9 mouse cellular contexts compared by ENCODE assay signal in genomic region chr11:76482697-76483096, GRCm38 (mm10).
A peak's percentile ranks its signal among the peaks of the same experiment; 100 is the strongest.
DNase-seq lines count a peak whose midpoint lies in the region; ATAC-seq and TF ChIP-seq lines count a peak whose summit lies in the region.
"Had no signal": no experiment of that assay in that cellular context is flagged by ENCODE, and none has a peak within 500 bp of the region (broad histone marks: within the 10 kb centered on the region; RNA-seq: fewer than 3 reads in every experiment).

No protein-coding gene starts in this region.

- peak overlapping the region; percentile 28; the same call in 1 of the 2 replicates for H3K9ac ChIP-seq in kidney, embryonic 14.5 days (ENCODE audit: low read depth, low read length)
- H3K9ac ChIP-seq in ES-E14 (ENCODE audit: insufficient read depth, low read depth, low read length, poor library complexity, severe bottlenecking): no peak overlapping the region
- H3K9ac ChIP-seq in liver, embryonic 12.5 days: no peak overlapping the region

- 64% methylated on average over 5 of the region's 5 CpGs for WGBS in kidney, embryonic 14.5 days
- WGBS in liver, embryonic 12.5 days (ENCODE audit: insufficient replicate concordance): 23% methylated on average over 5 of the region's 5 CpGs

- no peaks in the 10 kb centered on the region for H3K9me3 ChIP-seq in kidney, embryonic 14.5 days (ENCODE audit: control insufficient read depth, low read length)
- H3K9me3 ChIP-seq in ES-E14 (ENCODE audit: control insufficient read depth, insufficient read depth, low read depth, low read length): no peaks in the 10 kb centered on the region
- no peaks in the 10 kb centered on the region for H3K9me3 ChIP-seq in liver, embryonic 12.5 days (replicated peaks)

- peaks cover 31% of the 10 kb centered on the region for H3K4me1 ChIP-seq in kidney, embryonic 14.5 days (ENCODE audit: control insufficient read depth, insufficient read depth, low read length)
- H3K4me1 ChIP-seq in ES-E14 (ENCODE audit: control insufficient read depth in 2 of 2, insufficient read depth in 2 of 2, low read length in 2 of 2, poor library complexity in 1 of 2): peaks cover 2 to 41% of the 10 kb centered on the region in 2 experiments; a peak in 3 of 4 replicates
- peaks cover 28% of the 10 kb centered on the region for H3K4me1 ChIP-seq in liver, embryonic 12.5 days

- no peak for ATAC-seq in kidney, embryonic 14.5 days (ENCODE audit: low FRiP score, low TSS enrichment)
- no peak for ATAC-seq in liver, embryonic 12.5 days
- ATAC-seq in erythroid progenitor cell, adult 5-6 weeks (replicated peaks; ENCODE audit: low FRiP score, poor library complexity, severe bottlenecking): no peak

- no peaks in the 10 kb centered on the region for H3K27me3 ChIP-seq in kidney, embryonic 14.5 days (ENCODE audit: control insufficient read depth, insufficient read depth, low read length)
- no peaks in the 10 kb centered on the region for H3K27me3 ChIP-seq in liver, embryonic 12.5 days (replicated peaks)

- in situ Hi-C loops in ES-E14 (cut with MboI; ENCODE audit: low sequenced_read_pairs in 2 of 2, unreplicated experiment in 2 of 2): no loop called here

- H3K27ac ChIP-seq in kidney, embryonic 14.5 days (ENCODE audit: low read depth, low read length): peak overlapping the region; percentile 56; the same call in 1 of the 2 replicates
- H3K27ac ChIP-seq in ES-E14 (ENCODE audit: insufficient read depth, low read depth, low read length, poor library complexity, severe bottlenecking): peak overlapping the region; percentile 82
- H3K27ac ChIP-seq in liver, embryonic 12.5 days: peak overlapping the region; percentile 62

- no peak for DNase-seq in kidney, adult 18-20 months
- peak; percentile 46 for DNase-seq in 416B (ENCODE audit: low read depth)
- DNase-seq in ES-E14 (ENCODE audit: low read depth, low spot score): no peak
- no peak for DNase-seq in T-cell, adult 2 months (ENCODE audit: low spot score)
- DNase-seq in layer of hippocampus, adult 11-12 months (ENCODE audit: low spot score): no peak
- DNase-seq: thymus, postnatal 25 days had no signal

- no peak overlapping the region for H3K4me3 ChIP-seq in kidney, embryonic 14.5 days (ENCODE audit: low read length)
- H3K4me3 ChIP-seq in ES-E14 (ENCODE audit: insufficient read depth in 1 of 2, low read depth in 1 of 2, low read length in 2 of 2, poor library complexity in 1 of 2, severe bottlenecking in 1 of 2): no peak overlapping the region
- H3K4me3 ChIP-seq in liver, embryonic 12.5 days: no peak overlapping the region

- H3K36me3 ChIP-seq in kidney, embryonic 14.5 days (ENCODE audit: control insufficient read depth, insufficient read depth, low read length): peaks cover 25% of the 10 kb centered on the region
- peaks cover 24% of the 10 kb centered on the region for H3K36me3 ChIP-seq in ES-E14 (ENCODE audit: control insufficient read depth, insufficient read depth, low read length, poor library complexity, severe bottlenecking)
- H3K36me3 ChIP-seq in liver, embryonic 12.5 days: no peaks in the 10 kb centered on the region; the same call in 1 of the 2 replicates

- H3K4me2 ChIP-seq in kidney, embryonic 14.5 days (replicated peaks; ENCODE audit: low read depth, low read length): no peak overlapping the region
- peak overlapping the region; percentile 21 for H3K4me2 ChIP-seq in liver, embryonic 12.5 days

TF ChIP-seq in ES-E14, 5 proteins besides CTCF, POLR2A, EP300 and RAD21:
- TF ChIP-seq ZNF384 (IDR thresholded peaks at IDR 0.05; ENCODE audit: low read depth, low read length) (no peak), ZC3H11A (IDR thresholded peaks at IDR 0.05; ENCODE audit: borderline replicate concordance, low read depth, low read length) (no peak), HCFC1 (IDR thresholded peaks at IDR 0.05; ENCODE audit: borderline replicate concordance, insufficient read depth, low read length) (no peak), MAFK (IDR thresholded peaks at IDR 0.05; ENCODE audit: insufficient read depth, low read depth, low read length) (no peak), CHD2 (IDR thresholded peaks at IDR 0.05; ENCODE audit: low read depth, low read length) (no peak)
